Mouse (Mus musculus) megakaryocyte, embryonic 14.5 days (primary cell): ENCODE results near the gene Chrne.

Experiments
- FLI1 ChIP-seq: IDR thresholded peaks from 2 replicates; pipeline ENCODE4 v1.6.1; 2012; ENCODE audit warnings: low read length, inconsistent platforms, mixed read lengths
- GATA1 ChIP-seq: IDR thresholded peaks from 3 replicates; pipeline ENCODE4 v1.6.1; 2012; ENCODE audit warnings: mixed read lengths, low read length, inconsistent platforms, borderline replicate concordance

DNA sequence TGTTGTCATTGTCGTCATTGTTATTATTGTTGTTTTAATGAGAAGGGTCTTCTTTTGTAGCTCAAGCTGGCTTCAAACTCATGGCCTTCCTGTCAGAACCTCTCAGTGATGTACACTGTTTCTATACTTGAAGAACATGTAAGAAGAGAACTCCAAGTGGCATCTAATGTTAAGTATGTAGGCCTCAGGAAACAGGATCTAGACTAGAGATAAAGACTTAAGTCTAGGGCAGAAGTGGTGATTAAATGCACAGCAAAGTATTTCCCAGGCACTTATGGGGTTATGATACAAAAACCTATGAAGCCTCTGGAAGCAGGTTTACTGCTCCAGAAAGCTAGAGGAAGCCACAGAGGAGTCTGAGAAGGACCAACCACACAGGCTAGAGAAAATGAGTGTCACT lies 19.3 kb upstream of the Chrne start:
- TF ChIP-seq GATA1 (no peak), FLI1 (no peak)
